Mouse (Mus musculus) heart, embryonic 10.5 days (tissue): ENCODE measurements around the gene Cish. TPM values are rescaled to one million over a fixed set of nuclear protein-coding genes. Genes with fewer than 3 reads are reported as not detected.

Source experiments
- DNase-seq: peaks from one replicate; pipeline ENCODE4 v3.0.0-alpha.2; 2017; ENCODE audit warnings: low spot score
- H3K27ac ChIP-seq: fragments of 300-500 bp; sonication (generic); 2 replicates; pipeline ENCODE4 v1.5.1; 2016; ENCODE audit warnings: mild to moderate bottlenecking
- H3K27me3 ChIP-seq: fragments of 300-500 bp; sonication (generic); 2 replicates; pipeline ENCODE4 v1.6.1; 2016; ENCODE audit warnings: mild to moderate bottlenecking; ENCODE audit not compliant: poor library complexity, insufficient read depth, severe bottlenecking
- H3K36me3 ChIP-seq: fragments of 300-500 bp; sonication (generic); 2 replicates; pipeline ENCODE4 v1.6.1; 2016; ENCODE audit warnings: mild to moderate bottlenecking, moderate library complexity
- H3K4me1 ChIP-seq: fragments of 300-500 bp; sonication (generic); 2 replicates; pipeline ENCODE4 v1.6.1; 2016; ENCODE audit warnings: mild to moderate bottlenecking
- H3K4me3 ChIP-seq: fragments of 300-500 bp; sonication (generic); 2 replicates; pipeline ENCODE4 v1.5.1; 2016; ENCODE audit warnings: mild to moderate bottlenecking, moderate library complexity
- H3K9me3 ChIP-seq: fragments of 300-500 bp; sonication (generic); 2 replicates; pipeline ENCODE4 v1.6.1; 2016; ENCODE audit warnings: mild to moderate bottlenecking, moderate library complexity
- WGBS: fragments of 180-500 bp; shearing (Covaris S2); methylation state at CpG from one replicate; pipeline ENCODE4 v1.1.7; 2016; 5-methylcytosine and 5-hydroxymethylcytosine counted together
- polyA plus RNA-seq: library from polyadenylated mRNA; unstranded; fragments of >200 nt; fragmentation: Nextera tagmentation; extraction: Ambion mirVana; gene quantifications from 2 replicates; pipeline ENCODE4 v1.2.1, GENCODE M21; 2016

Cish gene
- polyA plus RNA-seq, 1 experiment from 2014 or later: 9.4 TPM

DNA sequence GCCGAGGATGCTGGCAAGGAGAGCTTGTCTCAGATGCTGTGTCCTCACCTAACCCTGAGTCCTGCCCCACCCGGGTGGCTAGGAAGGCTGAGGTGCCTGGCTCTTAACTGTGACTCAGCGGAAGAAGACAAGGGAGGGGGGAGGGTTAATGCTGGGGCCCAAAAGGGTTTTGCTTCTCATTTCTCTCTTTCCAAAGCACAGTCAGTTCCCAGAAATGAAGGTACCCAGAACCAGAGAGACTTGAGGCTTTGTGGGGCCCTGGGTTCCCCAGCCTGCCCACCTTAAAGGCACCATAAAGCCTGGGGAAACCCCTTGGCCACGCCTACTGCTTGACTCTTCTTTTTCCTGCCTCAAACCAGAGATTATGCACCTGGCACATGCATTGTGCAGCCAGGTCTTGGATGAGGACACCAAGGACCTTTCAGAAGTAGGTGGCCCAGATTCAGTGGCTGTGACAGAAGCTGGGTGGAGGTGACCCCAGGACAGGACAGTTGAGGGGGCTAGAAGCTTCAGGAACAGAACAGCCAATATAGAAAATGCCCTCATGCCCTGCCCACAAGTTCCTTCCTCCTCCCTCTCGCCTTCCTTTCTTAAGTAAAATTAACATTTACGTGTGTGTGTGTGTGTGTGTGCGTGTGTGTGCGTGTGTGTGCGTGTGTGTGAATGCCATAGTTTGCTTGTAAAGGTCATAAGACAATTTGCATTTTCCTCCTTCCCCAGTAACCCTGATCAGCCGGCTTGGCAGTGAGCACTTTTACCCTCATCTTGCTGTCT lies 17.2 kb downstream of the Cish start:
- DNase-seq: no peak
- Histone ChIP-seq H3K36me3 (no peaks in the 10 kb centered on the region), H3K4me3 (no peak overlapping the region), H3K4me1 (peaks cover 27% of the 10 kb centered on the region), H3K9me3 (no peaks in the 10 kb centered on the region), H3K27me3 (no peaks in the 10 kb centered on the region), H3K27ac (no peak overlapping the region)
- WGBS: 63% methylated on average over 10 of the region's 10 CpGs

DNA sequence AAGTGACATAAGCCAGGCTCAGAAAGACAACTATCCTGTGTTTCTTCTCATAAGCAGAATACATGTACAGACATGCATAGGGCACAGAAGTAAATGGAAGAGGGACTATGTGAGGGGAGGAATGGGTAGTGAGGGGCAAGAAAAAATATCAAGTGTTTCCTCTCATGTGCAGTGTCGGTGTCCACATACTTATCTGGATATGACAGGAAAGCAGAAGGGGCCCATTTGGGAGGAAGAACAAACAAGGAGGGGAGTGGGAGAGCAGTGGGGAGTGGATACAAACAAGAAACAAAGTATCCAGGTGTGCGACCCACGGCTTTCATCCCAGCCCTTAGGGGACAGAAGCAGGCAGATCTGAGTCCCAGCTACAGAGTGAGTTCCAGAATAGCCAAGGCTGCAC lies 18.1 kb downstream of the Cish start:
- no peak for DNase-seq
- no peak overlapping the region for H3K4me3 ChIP-seq
- H3K36me3 ChIP-seq: no peaks in the 10 kb centered on the region
- H3K27ac ChIP-seq: no peak overlapping the region
- peaks cover 18% of the 10 kb centered on the region; the same call in 1 of the 2 replicates for H3K4me1 ChIP-seq
- no peaks in the 10 kb centered on the region for H3K9me3 ChIP-seq
- 73% methylated on average over 3 of the region's 3 CpGs for WGBS
- no peaks in the 10 kb centered on the region for H3K27me3 ChIP-seq

DNA sequence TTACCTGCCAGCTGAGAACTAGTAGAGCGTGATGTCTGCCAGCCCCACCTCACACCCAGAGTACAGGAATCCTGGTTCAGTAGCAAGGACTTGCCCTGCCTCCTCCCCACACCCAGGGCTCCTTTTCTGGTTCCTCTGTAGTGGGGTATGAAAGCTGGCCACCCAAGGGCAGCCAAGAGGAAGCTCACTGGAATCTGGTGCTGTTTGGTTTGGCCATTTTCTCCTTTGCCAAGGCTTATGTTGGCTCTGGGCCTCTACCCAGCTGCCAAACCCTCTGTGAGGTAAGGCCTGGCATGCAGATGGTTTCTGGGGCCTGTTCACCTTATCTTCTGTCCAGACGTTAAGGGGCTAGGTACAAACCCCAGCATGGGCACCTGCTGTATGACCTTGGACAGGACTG lies 20.0 kb downstream of the Cish start:
- Histone ChIP-seq H3K4me1 (peaks cover 7% of the 10 kb centered on the region; the same call in 1 of the 2 replicates), H3K9me3 (no peaks in the 10 kb centered on the region), H3K36me3 (no peaks in the 10 kb centered on the region), H3K27me3 (no peaks in the 10 kb centered on the region), H3K27ac (no peak overlapping the region), H3K4me3 (no peak overlapping the region)
- DNase-seq: no peak
- WGBS: 71% methylated on average over 2 of the region's 2 CpGs

DNA sequence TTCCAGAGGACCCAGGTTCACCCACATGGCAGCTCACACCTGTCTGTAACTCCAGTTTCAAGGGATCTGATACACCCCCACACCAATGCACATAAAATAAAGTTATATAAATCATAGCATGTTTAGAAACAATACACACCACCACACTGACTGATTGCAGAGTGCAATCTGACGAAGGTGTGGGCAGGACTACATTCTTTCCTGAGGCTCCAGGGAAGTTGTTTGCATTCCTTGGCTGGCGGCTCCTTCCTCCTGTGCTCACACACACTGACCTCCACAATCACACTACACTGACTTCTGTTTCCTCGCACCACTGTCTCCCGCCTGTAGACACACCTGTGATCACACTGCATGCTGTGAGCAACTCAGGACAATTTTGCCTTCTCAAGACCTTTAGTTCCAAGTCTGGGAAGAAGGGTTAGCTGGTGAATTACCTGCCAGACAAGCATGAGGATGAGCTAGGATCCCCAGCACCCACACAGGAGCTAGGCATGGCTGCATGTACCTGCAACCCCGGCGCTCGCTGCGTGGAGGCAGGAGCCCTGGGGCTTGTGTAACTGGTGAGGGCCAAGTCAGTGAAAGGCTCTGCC lies 26.7 kb downstream of the Cish start:
- H3K36me3 ChIP-seq: no peaks in the 10 kb centered on the region
- 74% methylated on average over 8 of the region's 8 CpGs for WGBS
- H3K9me3 ChIP-seq: no peaks in the 10 kb centered on the region
- DNase-seq: no peak
- H3K4me3 ChIP-seq: no peak overlapping the region
- no peaks in the 10 kb centered on the region for H3K27me3 ChIP-seq
- H3K4me1 ChIP-seq: peaks cover 12% of the 10 kb centered on the region
- H3K27ac ChIP-seq: peak overlapping the region; percentile 9; the same call in 1 of the 2 replicates

DNA sequence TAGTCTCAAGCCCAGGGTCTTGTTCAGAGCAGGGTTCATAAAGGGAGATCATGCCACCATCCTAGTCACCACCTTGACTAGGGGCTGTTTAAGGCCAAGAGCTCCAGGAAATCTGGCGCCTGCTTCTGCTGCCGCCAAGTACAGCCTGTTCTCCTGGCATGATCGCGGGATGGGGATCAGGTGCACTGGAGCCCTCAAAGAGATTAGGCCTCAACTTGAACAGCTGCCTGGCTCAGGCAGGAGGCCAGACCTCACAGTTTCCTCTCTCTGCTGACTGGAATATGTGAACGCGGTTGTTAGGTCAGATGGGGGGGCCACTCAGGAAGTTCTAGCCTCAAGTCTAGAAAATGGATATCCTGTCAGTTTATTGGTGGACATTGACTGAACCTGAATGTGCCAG lies 27.7 kb downstream of the Cish start:
- 74% methylated on average over 6 of the region's 6 CpGs for WGBS
- Histone ChIP-seq H3K36me3 (0 out of 2 replicates have a peak, but pooled peaks cover 4% of the 10 kb centered on the region), H3K9me3 (no peaks in the 10 kb centered on the region), H3K27ac (no peak overlapping the region; the same call in 1 of the 2 replicates), H3K27me3 (no peaks in the 10 kb centered on the region), H3K4me1 (peaks cover 12% of the 10 kb centered on the region), H3K4me3 (no peak overlapping the region)
- no peak for DNase-seq

DNA sequence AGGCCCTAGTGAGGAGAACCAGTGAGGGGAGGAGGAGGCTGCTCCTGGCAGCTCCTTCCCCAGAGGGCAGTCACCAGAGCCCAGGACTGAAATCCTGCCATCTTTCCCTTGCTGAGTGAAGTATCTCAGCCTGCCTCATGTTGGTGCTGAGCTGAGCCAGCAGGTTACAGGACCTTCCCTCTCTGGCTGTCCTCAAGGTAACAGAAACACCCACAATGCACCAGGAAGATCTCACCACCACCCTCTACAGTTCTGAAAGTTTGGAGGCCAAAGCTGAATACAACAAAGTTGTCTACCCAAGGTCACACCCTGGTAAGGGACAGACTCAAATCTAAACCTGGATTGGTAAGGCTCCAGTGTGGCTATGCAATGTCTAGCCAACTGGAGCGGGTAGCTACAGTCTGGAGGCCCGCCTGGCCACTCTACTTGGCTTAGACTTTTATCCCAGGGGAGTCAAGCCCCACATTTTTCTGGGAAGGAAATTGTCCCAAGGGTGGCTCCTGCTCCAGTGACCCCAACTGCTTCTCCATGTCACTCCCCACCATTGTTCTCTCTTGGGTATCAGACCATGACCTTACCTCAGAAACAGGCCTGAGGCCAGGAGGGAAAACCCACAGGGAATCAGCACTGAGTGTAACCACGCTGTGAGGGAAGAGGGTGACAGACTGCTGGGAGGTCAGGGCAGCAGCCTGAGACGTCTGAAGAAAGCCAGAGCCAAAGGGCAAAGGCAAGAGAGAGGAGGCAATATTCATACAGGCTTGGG lies 29.2 kb downstream of the Cish start:
- H3K4me3 ChIP-seq: no peak overlapping the region
- no peak for DNase-seq
- peaks cover 12% of the 10 kb centered on the region for H3K4me1 ChIP-seq
- no peak overlapping the region for H3K27ac ChIP-seq
- 0 out of 2 replicates have a peak, but pooled peaks cover 5% of the 10 kb centered on the region for H3K36me3 ChIP-seq
- H3K9me3 ChIP-seq: no peaks in the 10 kb centered on the region
- H3K27me3 ChIP-seq: no peaks in the 10 kb centered on the region
- 66% methylated on average over 4 of the region's 4 CpGs for WGBS

DNA sequence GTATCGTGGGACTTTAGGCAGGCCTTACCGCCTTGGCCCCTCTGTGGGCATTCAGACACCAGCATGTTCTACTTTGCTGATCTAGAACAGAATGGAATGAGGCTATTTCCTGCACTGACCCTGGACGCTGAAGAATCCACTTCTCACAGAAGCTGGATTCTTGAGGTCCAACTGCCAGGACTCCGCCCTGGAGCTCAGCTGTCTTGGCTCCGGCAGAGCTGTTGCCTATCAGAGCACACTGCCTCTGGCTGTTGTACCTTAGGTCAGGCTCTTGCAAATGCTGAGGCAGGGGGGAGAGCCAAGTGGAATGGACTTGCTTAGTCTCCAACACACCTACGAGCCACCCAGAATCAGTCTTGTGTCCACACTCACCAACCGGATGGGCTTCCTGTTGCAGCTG lies 30.1 kb downstream of the Cish start:
- H3K9me3 ChIP-seq: no peaks in the 10 kb centered on the region
- H3K4me1 ChIP-seq: peaks cover 12% of the 10 kb centered on the region
- H3K27ac ChIP-seq: no peak overlapping the region
- no peak for DNase-seq
- 0 out of 2 replicates have a peak, but pooled peaks cover 5% of the 10 kb centered on the region for H3K36me3 ChIP-seq
- H3K27me3 ChIP-seq: no peaks in the 10 kb centered on the region
- no peak overlapping the region for H3K4me3 ChIP-seq
- WGBS: 73% methylated on average over 7 of the region's 7 CpGs

DNA sequence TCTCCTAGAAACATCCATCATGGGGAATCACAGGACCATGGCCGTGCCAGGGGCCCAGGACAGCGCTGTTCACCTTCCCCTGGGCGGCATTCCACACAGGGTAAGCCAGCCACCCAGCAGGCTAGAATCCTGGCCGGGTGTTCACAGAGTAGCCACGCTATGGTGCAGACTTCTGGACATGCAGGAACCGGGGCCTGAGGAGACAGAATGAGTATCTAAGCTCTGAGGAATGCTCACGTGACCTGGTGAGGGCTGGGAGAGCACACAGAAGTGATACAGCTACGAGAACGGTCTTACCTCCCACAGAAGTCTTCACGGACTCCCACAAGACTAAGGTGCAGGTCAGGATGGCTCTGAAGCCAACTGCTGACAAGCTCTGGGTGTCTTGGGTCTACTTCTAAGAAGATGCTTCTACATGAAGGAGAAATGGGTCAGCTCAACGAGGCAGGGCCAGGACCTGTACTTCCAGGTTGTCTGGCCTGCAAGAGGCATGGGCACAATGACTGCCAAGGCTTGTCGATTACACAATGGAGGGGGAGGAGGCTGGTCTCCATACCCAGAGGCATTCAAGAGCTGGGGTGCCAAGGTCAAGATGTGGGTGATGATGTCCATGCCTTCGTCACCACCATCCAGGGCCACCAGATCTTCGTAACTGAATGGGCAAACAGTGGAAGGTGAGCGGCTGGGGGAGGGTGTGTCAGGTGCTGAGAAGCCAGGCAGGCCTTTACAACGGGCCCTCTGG lies 32.2 kb downstream of the Cish start:
- Histone ChIP-seq H3K4me3 (no peak overlapping the region), H3K27ac (no peak overlapping the region), H3K36me3 (peaks cover 13% of the 10 kb centered on the region; the same call in 1 of the 2 replicates), H3K4me1 (peaks cover 8% of the 10 kb centered on the region), H3K27me3 (no peaks in the 10 kb centered on the region), H3K9me3 (no peaks in the 10 kb centered on the region)
- WGBS: 82% methylated on average over 16 of the region's 16 CpGs
- DNase-seq: no peak

DNA sequence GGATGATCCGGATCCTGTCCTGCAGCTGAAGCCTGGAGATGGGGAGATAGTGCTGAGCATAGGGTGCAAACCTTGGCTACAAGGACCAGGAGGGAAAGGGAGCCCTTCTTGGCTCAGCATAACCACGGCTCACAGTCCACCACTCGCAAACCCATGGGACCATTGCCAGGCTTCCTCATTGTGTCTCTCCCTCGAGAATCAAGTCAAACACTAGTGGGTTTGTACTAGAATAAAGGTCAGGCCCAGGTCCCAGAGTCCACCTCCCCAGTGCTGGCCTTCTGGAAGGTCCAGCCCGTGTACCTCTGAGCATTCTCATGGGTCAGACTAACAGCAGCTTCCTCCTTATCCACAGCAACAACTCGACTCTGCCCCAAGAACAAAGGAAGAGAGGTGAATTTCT lies 35.0 kb downstream of the Cish start:
- Histone ChIP-seq H3K27me3 (no peaks in the 10 kb centered on the region), H3K4me1 (no peaks in the 10 kb centered on the region), H3K27ac (no peak overlapping the region), H3K9me3 (no peaks in the 10 kb centered on the region), H3K4me3 (no peak overlapping the region), H3K36me3 (peaks cover 17% of the 10 kb centered on the region; the same call in 1 of the 2 replicates)
- WGBS: 72% methylated on average over 6 of the region's 6 CpGs
- DNase-seq: no peak

DNA sequence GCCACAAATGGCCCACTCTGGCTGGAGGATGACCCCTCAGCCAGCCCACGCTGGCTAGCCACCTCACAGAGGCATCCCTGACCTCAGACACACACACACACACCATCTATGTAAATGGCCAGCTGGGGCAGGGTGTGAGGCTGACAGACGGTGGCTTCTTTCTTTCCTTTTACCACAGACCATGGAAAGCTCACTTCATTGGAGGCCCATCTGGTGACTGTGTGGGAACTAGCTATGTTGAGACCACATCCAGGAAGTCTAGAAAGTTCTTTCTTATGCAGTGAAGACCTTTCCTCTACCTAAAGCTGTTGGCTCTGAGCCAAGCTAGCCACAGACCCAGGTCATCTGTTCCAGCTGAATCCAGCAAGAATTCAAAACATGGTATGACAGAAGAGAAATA lies 37.9 kb downstream of the Cish start:
- WGBS: 63% methylated on average over 2 of the region's 2 CpGs
- H3K36me3 ChIP-seq: peaks cover 13% of the 10 kb centered on the region; the same call in 1 of the 2 replicates
- no peak for DNase-seq
- peaks cover 11% of the 10 kb centered on the region for H3K4me1 ChIP-seq
- no peaks in the 10 kb centered on the region for H3K9me3 ChIP-seq
- H3K4me3 ChIP-seq: no peak overlapping the region
- H3K27ac ChIP-seq: no peak overlapping the region
- H3K27me3 ChIP-seq: no peaks in the 10 kb centered on the region

DNA sequence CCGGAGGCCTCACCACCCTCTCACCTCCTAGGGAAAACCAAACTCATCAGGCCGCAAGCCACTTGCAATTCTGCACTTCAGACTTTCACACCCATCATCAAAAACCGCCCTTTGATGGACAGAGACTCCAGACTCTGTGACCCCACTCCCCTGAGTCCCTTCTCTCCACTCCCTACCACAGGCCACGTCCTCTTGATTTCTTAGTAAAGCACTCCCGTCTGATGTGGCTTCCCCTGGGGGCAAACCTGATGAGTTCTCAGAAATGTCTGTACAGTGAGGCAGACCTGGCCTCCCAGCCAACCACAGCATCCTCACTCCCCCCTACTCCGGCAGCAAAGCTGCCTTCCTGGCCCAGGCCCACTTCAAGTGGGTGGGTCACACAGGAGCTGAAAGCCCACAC lies 38.5 kb downstream of the Cish start:
- Histone ChIP-seq H3K36me3 (peaks cover 13% of the 10 kb centered on the region; the same call in 1 of the 2 replicates), H3K27me3 (no peaks in the 10 kb centered on the region), H3K9me3 (no peaks in the 10 kb centered on the region), H3K4me3 (no peak overlapping the region), H3K27ac (no peak overlapping the region), H3K4me1 (peaks cover 14% of the 10 kb centered on the region)
- no peak for DNase-seq
- 82% methylated on average over 6 of the region's 6 CpGs for WGBS

DNA sequence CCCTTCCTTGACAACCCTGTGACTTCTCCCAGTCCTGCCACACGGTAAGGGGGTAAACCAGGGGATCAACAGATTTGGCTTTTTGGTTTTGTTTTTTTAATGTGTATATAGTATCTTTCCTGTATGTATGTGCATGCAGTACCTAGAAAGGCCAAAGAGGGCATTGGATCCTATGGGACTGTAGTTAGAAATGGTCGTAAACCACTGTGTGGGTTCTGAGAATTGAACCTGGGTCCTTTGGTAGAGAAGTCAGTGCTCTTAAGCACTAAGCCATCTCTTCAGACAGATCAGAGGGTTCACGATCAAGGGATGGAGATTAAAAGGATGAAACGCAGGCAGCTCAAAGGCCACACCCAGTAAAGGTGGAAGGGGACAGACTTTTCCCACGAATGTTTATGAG lies 39.2 kb downstream of the Cish start:
- 87% methylated on average over 5 of the region's 5 CpGs for WGBS
- Histone ChIP-seq H3K4me1 (peaks cover 14% of the 10 kb centered on the region), H3K9me3 (no peaks in the 10 kb centered on the region), H3K27me3 (no peaks in the 10 kb centered on the region), H3K27ac (no peak overlapping the region), H3K4me3 (no peak overlapping the region), H3K36me3 (peaks cover 13% of the 10 kb centered on the region; the same call in 1 of the 2 replicates)
- DNase-seq: no peak
